Mouse (Mus musculus) cortical plate, adult 2 months (tissue): ENCODE measurements around the gene Cd82.

Source experiments
- CTCF ChIP-seq: fragments of 200-500 bp; IDR thresholded peaks from 2 replicates; pipeline ENCODE4 v1.5.1; 2011; ENCODE audit warnings: mild to moderate bottlenecking, control low read depth, low read length; ENCODE audit not compliant: insufficient read depth; ENCODE audit errors: extremely low read depth
- POLR2A ChIP-seq: fragments of 200-500 bp; IDR thresholded peaks from 2 replicates; pipeline ENCODE4 v1.6.1; 2011; ENCODE audit warnings: mild to moderate bottlenecking, low read length, control low read depth; ENCODE audit not compliant: insufficient read depth; ENCODE audit errors: extremely low read depth

DNA sequence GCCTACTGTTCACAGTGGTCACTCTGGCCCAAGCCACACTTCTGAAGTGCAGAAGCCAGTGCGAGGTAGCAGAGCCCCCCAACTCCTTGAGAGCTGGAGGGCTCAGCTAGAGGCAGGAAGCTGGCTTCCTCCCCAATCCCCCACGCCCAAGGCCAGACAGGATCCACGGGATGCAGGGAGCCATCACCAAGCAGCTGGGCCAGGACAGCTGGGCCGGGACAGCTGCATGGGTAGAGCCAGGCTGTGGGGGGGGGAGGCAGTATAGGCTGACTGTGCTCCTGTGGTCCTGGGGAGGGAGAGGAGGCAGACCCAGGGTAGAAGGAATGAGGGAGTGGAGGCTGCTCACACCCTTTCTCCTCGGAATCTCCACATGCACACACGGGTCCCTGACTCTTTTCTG is 24.6 kb downstream of the Cd82 start:
- TF ChIP-seq POLR2A: no peak
- TF ChIP-seq CTCF: no peak
